Mouse (Mus musculus) ovary, postnatal 36 days (tissue): ENCODE measurements around the gene Cant1.
A peak's percentile ranks its signal among the peaks of the same experiment; 100 is the strongest.

Source experiments
- DNase-seq: peaks from one replicate; pipeline ENCODE4 v3.0.0; 2022; ENCODE audit warnings: low spot score, mixed read lengths

Gene Cant1

DNA sequence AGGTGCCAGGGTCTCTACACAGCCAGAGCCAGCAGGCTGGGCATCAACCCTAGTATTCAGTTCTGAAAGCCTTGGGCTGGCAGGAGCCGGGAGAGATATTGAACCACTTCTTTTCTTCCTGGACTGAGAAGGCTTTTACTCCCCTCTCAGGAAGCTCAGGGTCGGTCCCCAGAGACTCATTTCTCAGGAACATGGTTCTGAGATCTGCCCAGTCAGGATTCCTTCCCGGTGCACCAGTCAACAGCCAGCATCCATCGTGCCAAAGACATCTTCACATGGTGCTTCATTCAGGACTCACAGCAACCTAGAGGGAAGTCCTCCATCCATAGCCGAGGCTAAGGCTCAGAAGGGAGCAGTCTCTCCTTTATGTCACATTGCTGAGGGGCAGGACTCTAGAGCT, 44.4 kb downstream of the Cant1 start:
- DNase-seq = no peak

DNA sequence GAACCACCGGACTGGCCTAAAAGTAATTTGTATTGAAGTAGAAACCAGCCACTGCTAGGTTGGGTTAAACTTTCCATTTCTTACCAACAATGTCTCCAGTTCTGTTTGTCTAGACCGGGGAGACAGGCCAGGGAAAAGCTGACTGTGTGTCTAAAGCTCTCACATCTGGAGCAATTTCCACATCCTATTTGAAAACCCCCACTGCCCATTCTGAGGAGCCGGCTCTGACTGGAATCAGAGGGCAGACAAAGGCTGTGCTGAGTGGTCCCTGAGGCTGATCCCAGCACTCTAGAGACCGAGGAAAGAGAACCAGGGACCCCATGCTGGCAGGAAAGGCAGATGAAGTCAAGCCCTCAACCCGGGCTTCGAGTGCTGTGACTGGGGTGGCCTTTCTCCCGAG, 46.2 kb downstream of the Cant1 start:
- no peak for DNase-seq

DNA sequence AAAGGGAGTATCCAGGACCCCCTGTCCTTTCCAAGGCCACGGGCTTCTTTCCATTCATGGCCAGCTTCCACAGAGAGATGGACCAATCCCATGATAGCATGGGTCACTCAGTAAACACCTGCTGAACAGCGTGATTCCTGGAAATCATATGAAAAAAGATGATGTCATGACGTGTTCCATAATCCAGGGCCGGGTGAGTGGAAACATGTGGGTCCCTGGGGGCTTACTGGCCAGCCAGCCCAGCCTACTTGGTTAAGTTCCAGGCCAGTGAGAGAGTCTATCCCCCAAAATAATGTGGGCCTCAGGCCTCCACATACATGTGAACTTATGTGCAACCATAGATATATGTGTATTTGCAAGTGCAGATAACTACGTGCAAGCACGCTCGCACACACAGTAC, 47.0 kb downstream of the Cant1 start:
- DNase-seq = no peak

DNA sequence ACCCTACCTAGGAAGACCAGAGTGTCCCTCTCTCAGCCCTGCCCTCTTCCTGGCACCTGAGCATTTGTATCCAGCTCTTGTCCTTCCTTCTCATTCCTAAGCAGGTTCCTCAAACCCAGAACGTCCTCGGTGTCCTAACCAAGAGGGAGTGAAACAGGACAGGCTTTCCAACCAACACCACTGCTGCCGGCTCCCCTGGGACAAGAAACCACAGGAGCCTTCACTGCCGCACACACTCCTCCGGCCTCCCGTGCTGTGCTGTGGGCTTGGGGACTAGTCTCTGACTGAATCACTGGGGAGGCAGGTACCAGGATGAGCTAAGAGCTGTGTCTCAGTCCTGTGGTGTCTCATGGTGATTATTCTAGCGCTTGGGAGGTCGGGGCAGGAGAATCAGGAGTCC, 49.2 kb downstream of the Cant1 start:
- DNase-seq = no peak

DNA sequence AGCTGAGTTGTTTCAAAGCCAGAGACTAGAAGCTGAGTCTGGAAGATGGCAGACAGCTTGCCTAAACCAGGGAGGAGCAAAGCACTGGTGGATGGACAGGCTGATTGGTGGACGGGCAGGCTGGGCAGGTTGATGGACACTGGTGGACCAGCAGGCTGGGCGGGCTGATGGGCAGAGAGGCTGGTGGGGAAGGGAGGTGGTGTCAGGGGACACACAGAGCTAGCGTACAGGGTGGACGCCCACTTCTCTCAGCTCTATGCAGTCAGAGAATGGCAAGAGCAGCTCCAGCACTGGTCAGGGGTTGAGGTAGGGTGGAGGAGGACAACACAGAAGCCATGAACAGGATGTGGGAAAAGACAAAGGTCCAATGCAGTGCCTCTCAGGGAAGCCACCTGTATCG, 49.6 kb downstream of the Cant1 start:
- DNase-seq = no peak

DNA sequence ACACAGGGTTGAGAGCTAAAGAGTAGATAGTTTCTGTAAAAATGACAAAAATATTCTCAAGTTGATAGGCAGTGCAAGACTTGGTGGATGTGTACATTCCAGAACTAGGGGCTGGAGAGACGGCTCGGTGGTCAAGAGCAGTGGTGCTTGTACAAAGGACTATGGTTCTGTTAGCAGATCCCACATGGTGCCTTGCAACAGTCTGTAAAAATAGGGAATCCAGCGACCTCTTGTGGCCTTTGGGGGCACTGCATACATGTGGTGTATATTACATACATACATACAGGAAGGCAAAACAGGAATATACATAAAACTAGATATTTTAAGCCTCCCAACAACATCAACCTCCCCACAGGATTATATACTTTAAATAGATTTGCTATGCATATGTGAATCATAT, 50.6 kb downstream of the Cant1 start:
- no peak for DNase-seq

DNA sequence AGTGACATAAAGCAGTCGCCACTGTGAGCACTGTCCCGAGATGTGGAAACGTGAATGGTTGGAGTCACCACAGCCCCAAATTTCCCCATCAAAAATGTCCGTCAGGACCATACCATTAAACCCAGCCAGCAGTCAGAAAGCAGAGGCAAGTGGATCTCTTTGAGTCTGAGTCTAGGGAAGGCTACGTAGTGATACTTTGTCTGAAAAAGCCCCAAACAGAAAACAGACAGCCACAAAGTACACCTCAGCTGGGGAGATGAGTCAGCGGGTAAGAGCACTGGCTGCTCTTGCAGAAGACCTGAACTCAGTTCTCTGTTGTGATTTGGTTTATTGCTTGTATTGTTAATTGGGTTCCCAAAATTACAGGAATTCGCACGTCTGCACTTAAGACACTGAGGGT, 52.3 kb downstream of the Cant1 start:
- no peak for DNase-seq

DNA sequence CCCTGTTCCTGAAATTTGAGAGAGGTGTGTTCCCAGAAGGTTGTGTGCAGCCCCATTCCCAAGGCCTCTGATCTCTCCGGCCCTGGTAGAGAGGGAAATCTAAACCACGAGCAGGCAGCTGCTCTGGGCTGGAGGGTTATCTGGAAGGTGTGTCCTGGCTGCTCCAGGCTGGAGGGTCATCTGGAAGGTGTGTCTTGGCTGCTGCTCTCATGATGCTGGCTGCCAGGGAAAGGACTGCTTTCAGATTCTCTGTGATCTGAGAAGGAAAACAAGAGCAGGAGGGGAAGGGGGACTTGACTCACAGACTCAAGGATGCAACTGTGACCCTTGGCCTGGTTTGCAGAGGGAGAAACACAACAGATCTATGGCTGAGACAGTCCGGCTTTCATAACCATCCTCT, 52.8 kb downstream of the Cant1 start:
- no peak for DNase-seq

DNA sequence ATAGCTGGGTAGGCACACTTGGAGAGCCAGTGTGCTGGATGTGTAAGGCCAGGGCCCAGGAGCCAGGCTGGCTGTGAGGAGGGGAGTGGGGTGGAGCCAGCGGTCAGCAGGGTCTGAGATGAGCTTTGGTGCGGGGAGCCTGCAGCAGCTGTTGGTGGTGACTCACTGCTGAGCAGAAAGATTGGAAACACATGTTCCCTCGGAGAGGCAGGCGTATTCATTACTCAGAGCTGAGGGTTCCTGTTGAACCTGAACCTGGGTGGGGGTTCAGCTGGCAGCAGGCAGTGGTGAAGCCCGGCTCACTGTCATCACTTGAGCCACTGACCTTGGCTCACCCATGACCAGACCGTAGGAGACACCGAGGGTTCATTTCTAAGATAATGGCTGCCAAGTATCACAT, 53.7 kb downstream of the Cant1 start:
- DNase-seq = peak; percentile 35

DNA sequence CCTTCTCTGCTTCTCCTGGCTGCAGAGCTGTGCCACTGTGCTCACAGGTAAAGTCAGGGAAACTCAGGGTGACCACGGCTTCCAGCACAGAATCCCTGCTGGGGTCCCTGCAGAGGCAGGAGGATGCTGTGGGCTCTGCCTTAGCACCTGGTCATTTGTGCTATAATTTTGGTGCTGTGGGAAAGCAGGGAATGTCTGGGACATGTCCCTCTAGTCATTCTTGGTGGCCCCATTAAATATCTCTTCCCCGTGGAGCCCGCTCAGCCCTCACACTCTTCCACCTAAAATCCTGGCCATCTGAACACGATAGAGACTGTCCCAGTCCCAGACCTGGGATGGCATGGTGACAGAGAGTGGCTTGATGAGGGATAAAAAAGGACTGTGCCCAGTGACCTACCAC, 54.9 kb downstream of the Cant1 start:
- DNase-seq = peak; percentile 1

DNA sequence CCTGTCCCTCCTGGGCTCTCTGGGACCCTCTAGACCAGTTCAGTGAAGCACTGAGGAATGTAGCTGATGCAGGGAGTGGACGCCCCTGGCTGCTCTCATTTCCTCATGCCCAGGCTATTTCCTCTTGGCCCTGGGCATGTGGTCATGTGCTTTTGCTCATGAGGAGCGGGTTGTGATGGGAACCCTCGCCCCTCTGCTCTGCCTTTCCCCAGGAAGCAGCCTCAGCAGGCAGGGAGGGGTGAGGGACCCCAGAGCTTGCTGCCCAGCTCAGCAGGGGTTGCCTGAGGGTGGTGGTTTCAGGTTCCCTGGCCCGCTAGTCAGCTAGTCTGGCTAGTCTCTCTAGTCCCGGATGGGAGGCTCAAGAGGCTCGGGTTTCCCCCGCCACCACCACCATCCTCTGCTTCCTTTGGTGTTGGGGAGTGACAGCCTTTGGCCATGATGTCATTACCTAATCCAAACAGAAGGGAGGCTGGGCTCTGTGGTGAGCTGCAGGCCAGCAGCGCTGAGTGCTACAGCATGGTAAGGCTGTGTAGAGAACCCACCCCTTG, 55.8 kb downstream of the Cant1 start:
- DNase-seq = peak; percentile 29

DNA sequence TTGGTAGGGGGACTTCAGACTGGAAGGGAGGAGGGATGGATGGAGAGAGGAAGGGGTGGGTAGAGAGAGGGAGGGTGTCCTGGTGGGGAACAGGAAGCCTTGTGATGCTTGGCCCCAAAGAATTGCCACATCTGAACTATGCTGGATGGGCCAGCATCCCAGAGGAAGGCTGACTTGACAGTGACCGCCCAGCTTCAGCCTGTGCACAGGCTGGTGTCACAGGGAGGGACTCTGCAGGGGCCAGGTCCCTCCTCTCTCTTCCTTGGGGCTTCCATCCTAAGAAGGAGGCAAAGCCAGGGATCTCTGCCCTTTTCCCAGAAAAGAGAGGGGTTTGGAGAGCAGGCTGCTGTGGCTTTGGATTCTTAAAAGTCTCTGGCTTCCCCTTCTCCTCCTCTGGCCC, 56.4 kb downstream of the Cant1 start:
- peak; percentile 3 for DNase-seq

DNA sequence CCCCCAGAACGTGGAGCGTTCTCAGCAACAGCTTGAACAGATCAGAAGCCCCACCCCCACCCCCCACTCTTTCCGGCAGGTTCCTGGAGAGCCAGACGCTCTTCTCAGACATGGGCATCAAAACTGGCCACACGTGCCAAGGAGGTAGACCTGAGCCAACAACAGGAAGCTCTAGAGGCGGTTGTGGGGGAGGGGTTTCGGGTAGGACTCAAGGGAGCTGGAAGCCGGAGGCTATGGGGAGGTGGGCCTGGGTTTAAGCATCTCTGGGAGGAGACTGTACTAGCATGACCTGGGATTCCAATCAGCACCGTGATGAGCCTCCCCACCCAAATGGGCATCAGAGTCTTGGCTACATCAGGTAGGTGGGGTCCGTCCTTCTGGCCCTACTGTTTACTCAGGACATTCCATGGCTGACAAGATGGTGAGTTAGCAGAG, 58.0 kb downstream of the Cant1 start:
- no peak for DNase-seq

DNA sequence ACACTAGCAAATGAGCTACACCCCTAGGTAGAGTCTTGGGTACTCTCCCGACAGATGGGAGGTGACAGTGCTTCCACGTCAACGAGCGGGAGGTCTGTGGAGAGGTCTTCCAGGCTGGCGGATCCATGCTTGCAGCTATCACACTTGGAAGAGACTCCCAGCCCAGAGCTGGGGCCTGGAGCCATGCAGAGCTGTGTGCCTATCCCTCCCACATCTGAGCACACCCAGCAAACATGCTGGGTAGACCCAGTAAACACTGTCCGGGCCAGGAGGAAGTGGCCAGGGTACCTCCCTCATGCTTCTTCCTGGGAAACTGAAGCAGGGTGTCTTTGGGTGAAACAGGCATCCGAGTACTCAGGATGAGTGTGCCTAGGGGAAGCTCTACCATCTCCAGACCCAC, 58.4 kb downstream of the Cant1 start:
- no peak for DNase-seq
